Mouse (Mus musculus): Measurements from ENCODE around the gene Agap1. TPM values are rescaled to one million over a fixed set of nuclear protein-coding genes. Genes with fewer than 3 reads are reported as not detected.

Agap1 gene
- polyA plus RNA-seq, 1 experiment from 2014 or later, result 31.9 TPM

GRCm38 (mm10) chr1:89929181-89929580 lies 474.6 kb downstream of the Agap1 start:
- H3K4me2 ChIP-seq (ENCODE audit: low read length), result peak overlapping the region; percentile 46
- H3K9ac ChIP-seq (ENCODE audit: low read depth, low read length), result peak overlapping the region; percentile 18; the same call in 1 of the 2 replicates
- no peak overlapping the region for H3K27ac ChIP-seq (ENCODE audit: low read depth, low read length)
- no peaks in the 10 kb centered on the region for H3K9me3 ChIP-seq (ENCODE audit: control insufficient read depth, low read length)
- 2% methylated on average over 6 of the region's 6 CpGs for WGBS
- ATAC-seq, result no peak
- peaks cover 20% of the 10 kb centered on the region for H3K4me1 ChIP-seq (ENCODE audit: control insufficient read depth, insufficient read depth, low read depth, low read length)
- no peaks in the 10 kb centered on the region for H3K36me3 ChIP-seq (ENCODE audit: control insufficient read depth, insufficient read depth, low read length)
- peaks cover 33% of the 10 kb centered on the region for H3K27me3 ChIP-seq (replicated peaks; ENCODE audit: control insufficient read depth, insufficient read depth, low read length)
- H3K4me3 ChIP-seq (ENCODE audit: low read length), result peak overlapping the region; percentile 50

DNA sequence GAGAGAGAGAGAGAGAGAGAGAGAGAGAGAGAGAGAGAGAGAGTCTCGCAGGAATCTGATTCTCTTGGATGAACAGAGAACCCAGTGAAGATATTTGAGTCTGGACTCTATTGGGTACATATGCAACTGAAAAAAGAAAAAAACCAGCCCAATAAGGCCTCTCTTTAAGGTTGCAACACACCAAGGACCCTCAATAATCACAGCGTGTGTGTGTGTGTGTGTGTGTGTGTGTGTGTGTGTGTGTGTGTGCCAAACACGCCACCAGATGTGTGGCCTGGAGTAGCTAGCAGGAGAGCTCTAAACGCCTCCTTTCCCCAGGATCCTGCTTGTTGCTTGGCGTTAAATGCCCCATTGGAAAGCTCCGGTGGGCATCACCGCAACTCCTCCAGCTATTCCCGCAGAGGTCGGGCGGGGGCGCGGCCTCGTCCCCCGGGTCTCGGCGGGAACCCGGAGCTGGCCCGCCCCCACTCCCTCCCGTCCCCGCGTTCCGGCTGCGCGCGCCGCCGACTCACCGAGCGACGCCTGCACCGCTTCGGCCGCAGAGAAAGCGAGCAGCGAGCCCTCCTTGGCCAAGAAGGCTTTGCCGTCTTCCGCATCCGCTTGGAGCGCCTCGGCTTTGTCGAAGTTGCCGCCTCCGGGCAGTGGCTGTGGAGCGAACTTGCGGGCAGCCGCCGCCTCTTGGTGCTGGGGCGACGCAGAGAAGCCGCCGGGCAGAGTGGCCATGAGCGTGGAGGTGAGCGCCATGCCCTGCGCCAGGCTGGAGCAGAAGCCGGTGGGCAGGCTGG lies 475.3 kb downstream of the Agap1 start:
- ATAC-seq, result no peak
- H3K4me1 ChIP-seq (ENCODE audit: control insufficient read depth, insufficient read depth, low read depth, low read length), result peaks cover 20% of the 10 kb centered on the region
- no peaks in the 10 kb centered on the region for H3K36me3 ChIP-seq (ENCODE audit: control insufficient read depth, insufficient read depth, low read length)
- peaks cover 27% of the 10 kb centered on the region; the same call in 1 of the 2 replicates for H3K27me3 ChIP-seq (replicated peaks; ENCODE audit: control insufficient read depth, insufficient read depth, low read length)
- under 1% methylated on average over 55 of the region's 55 CpGs for WGBS
- peak overlapping the region; percentile 50 for H3K4me3 ChIP-seq (ENCODE audit: low read length)
- peak overlapping the region; percentile 60 for H3K4me2 ChIP-seq (ENCODE audit: low read length)
- H3K27ac ChIP-seq (ENCODE audit: low read depth, low read length), result peak overlapping the region; percentile 31; the same call in 1 of the 2 replicates
- peak overlapping the region; percentile 63 for H3K9ac ChIP-seq (ENCODE audit: low read depth, low read length)
- no peaks in the 10 kb centered on the region for H3K9me3 ChIP-seq (ENCODE audit: control insufficient read depth, low read length)

DNA sequence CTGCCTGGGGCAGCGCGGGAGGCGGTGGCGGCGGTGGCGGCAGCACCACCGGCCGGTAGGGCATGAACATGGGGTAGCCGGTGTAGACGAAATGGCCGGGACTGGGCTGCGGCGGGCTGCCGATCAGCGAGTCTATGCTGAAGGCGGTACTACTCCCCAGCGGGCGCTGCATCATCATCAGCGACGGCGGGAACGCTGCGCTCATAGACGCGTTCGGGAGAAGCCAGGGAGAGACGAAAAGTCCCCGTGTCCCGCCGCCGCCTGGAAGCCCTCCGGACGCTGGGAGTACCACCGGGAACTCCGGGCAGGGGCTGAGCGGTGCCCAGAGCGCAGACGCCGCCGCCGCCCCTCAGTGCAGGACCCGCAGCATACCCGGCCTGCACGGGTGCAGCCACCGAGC lies 475.9 kb downstream of the Agap1 start:
- peak; percentile 32; the same call in 1 of the 2 replicates for ATAC-seq
- Histone ChIP-seq H3K27ac (ENCODE audit: low read depth, low read length) (peak overlapping the region; percentile 58), H3K27me3 (replicated peaks; ENCODE audit: control insufficient read depth, insufficient read depth, low read length) (peaks cover 24% of the 10 kb centered on the region; the same call in 1 of the 2 replicates), H3K4me1 (ENCODE audit: control insufficient read depth, insufficient read depth, low read depth, low read length) (peaks cover 17% of the 10 kb centered on the region), H3K4me3 (ENCODE audit: low read length) (peak overlapping the region; percentile 50), H3K4me2 (ENCODE audit: low read length) (peak overlapping the region; percentile 60), H3K36me3 (ENCODE audit: control insufficient read depth, insufficient read depth, low read length) (no peaks in the 10 kb centered on the region), H3K9me3 (ENCODE audit: control insufficient read depth, low read length) (no peaks in the 10 kb centered on the region), H3K9ac (ENCODE audit: low read depth, low read length) (peak overlapping the region; percentile 63)
- WGBS, result under 1% methylated on average over 44 of the region's 45 CpGs

DNA sequence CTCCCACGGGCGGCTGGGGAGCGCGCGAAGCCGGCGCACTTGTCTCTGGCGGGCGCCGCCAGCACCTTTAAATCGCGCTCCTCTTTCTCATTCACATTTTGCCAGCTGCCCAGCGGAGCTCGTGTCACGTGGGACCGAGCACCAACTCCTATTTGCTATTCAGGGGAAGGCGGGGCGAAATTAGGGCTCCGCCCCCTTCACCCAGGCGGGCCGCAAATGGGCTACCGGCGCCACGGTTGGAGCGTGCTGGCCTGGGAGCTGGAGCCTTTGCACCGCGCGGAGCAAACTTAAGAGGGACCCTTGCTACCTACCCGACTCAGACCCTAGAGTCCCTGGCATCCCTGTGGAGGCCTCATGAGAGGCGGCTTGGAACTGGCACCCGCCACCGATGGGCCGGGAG lies 476.5 kb downstream of the Agap1 start, which contains the start of gene Gbx2:
Gene Gbx2, minus strand, starts transcription at position 60 of the 400 bp plus-strand sequence.
- Histone ChIP-seq H3K27me3 (replicated peaks; ENCODE audit: control insufficient read depth, insufficient read depth, low read length) (peaks cover 21% of the 10 kb centered on the region; the same call in 1 of the 2 replicates), H3K4me1 (ENCODE audit: control insufficient read depth, insufficient read depth, low read depth, low read length) (peaks cover 17% of the 10 kb centered on the region)
- WGBS, result 0% methylated on average over 33 of the region's 33 CpGs

GRCm38 (mm10) chr1:89932021-89932423 lies 477.4 kb downstream of the Agap1 start:
- Histone ChIP-seq H3K4me3 (ENCODE audit: low read length) (peak overlapping the region; percentile 50), H3K27ac (ENCODE audit: low read depth, low read length) (no peak overlapping the region), H3K36me3 (ENCODE audit: control insufficient read depth, insufficient read depth, low read length) (no peaks in the 10 kb centered on the region), H3K9me3 (ENCODE audit: control insufficient read depth, low read length) (no peaks in the 10 kb centered on the region), H3K4me2 (ENCODE audit: low read length) (peak overlapping the region; percentile 60), H3K9ac (ENCODE audit: low read depth, low read length) (peak overlapping the region; percentile 28; the same call in 1 of the 2 replicates), H3K27me3 (replicated peaks; ENCODE audit: control insufficient read depth, insufficient read depth, low read length) (peaks cover 23% of the 10 kb centered on the region), H3K4me1 (ENCODE audit: control insufficient read depth, insufficient read depth, low read depth, low read length) (peaks cover 17% of the 10 kb centered on the region)
- WGBS, result 2% methylated on average over 19 of the region's 19 CpGs
- no peak for ATAC-seq

More for the DNA sequence above, 476.5 kb downstream of the Agap1 start, which contains the start of gene Gbx2:
- peak within 1 kb of the TSS; percentile 63 for H3K9ac ChIP-seq (ENCODE audit: low read depth, low read length)
- ATAC-seq, result peak; percentile 73
- peak within 1 kb of the TSS; percentile 58 for H3K27ac ChIP-seq (ENCODE audit: low read depth, low read length)
- peak within 1 kb of the TSS; percentile 50 for H3K4me3 ChIP-seq (ENCODE audit: low read length)
- peak within 1 kb of the TSS; percentile 60 for H3K4me2 ChIP-seq (ENCODE audit: low read length)
- no peaks in the 10 kb centered on the region for H3K9me3 ChIP-seq (ENCODE audit: control insufficient read depth, low read length)
- no peaks in the 10 kb centered on the region for H3K36me3 ChIP-seq (ENCODE audit: control insufficient read depth, insufficient read depth, low read length)

DNA sequence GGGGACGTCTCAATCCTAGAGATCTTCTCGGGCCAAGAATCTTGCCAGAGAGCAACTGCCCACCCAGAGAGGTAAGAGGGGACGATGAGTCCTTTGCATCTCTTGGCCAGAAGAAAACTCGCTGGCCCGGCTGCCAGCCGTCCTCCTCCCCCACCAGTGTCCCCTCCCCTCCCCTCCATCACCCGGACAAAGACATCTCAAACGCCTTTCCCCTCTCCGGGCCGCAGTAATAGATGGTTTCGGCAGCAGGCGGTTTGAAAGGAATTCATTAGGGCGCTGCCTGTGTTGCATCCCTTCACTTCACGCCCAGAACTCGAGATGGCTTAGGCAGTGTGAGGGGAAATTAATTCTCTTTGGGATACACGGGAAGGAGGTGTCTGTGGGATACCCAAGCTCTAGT lies 478.0 kb downstream of the Agap1 start:
- H3K9me3 ChIP-seq (ENCODE audit: control insufficient read depth, low read length), result no peaks in the 10 kb centered on the region
- 0 out of 2 replicates have a peak overlapping the region, but pooled peaks have one; percentile 32 for H3K27ac ChIP-seq (ENCODE audit: low read depth, low read length)
- no peaks in the 10 kb centered on the region for H3K36me3 ChIP-seq (ENCODE audit: control insufficient read depth, insufficient read depth, low read length)
- peak overlapping the region; percentile 14; the same call in 1 of the 2 replicates for H3K4me3 ChIP-seq (ENCODE audit: low read length)
- no peak overlapping the region for H3K9ac ChIP-seq (ENCODE audit: low read depth, low read length)
- peaks cover 28% of the 10 kb centered on the region for H3K27me3 ChIP-seq (replicated peaks; ENCODE audit: control insufficient read depth, insufficient read depth, low read length)
- ATAC-seq, result no peak
- H3K4me2 ChIP-seq (ENCODE audit: low read length), result peak overlapping the region; percentile 60
- WGBS, result 1% methylated on average over 16 of the region's 16 CpGs
- H3K4me1 ChIP-seq (ENCODE audit: control insufficient read depth, insufficient read depth, low read depth, low read length), result peaks cover 17% of the 10 kb centered on the region

GRCm38 (mm10) chr1:89933028-89933427 lies 478.4 kb downstream of the Agap1 start:
- H3K4me3 ChIP-seq (ENCODE audit: low read length), result peak overlapping the region; percentile 14; the same call in 1 of the 2 replicates
- no peak for ATAC-seq
- peak overlapping the region; percentile 60 for H3K4me2 ChIP-seq (ENCODE audit: low read length)

GRCm38 (mm10) chr1:89933786-89934185 lies 479.2 kb downstream of the Agap1 start:
- Histone ChIP-seq H3K27me3 (replicated peaks; ENCODE audit: control insufficient read depth, insufficient read depth, low read length) (peaks cover 33% of the 10 kb centered on the region), H3K4me3 (ENCODE audit: low read length) (0 out of 2 replicates have a peak overlapping the region, but pooled peaks have one; percentile 1), H3K36me3 (ENCODE audit: control insufficient read depth, insufficient read depth, low read length) (no peaks in the 10 kb centered on the region), H3K9ac (ENCODE audit: low read depth, low read length) (no peak overlapping the region), H3K9me3 (ENCODE audit: control insufficient read depth, low read length) (no peaks in the 10 kb centered on the region), H3K4me1 (ENCODE audit: control insufficient read depth, insufficient read depth, low read depth, low read length) (peaks cover 17% of the 10 kb centered on the region), H3K27ac (ENCODE audit: low read depth, low read length) (peak overlapping the region; percentile 5; the same call in 1 of the 2 replicates), H3K4me2 (ENCODE audit: low read length) (peak overlapping the region; percentile 8)
- ATAC-seq, result no peak
- WGBS, result 1% methylated on average over 21 of the region's 21 CpGs

More at GRCm38 (mm10) chr1:89933028-89933427, 478.4 kb downstream of the Agap1 start:
- Histone ChIP-seq H3K27me3 (replicated peaks; ENCODE audit: control insufficient read depth, insufficient read depth, low read length) (peaks cover 32% of the 10 kb centered on the region), H3K27ac (ENCODE audit: low read depth, low read length) (no peak overlapping the region), H3K9me3 (ENCODE audit: control insufficient read depth, low read length) (no peaks in the 10 kb centered on the region), H3K4me1 (ENCODE audit: control insufficient read depth, insufficient read depth, low read depth, low read length) (peaks cover 17% of the 10 kb centered on the region), H3K36me3 (ENCODE audit: control insufficient read depth, insufficient read depth, low read length) (no peaks in the 10 kb centered on the region), H3K9ac (ENCODE audit: low read depth, low read length) (no peak overlapping the region)
- 5% methylated on average over 6 of the region's 6 CpGs for WGBS
